Mouse (Mus musculus): ENCODE results near the gene Gm3952.

GRCm38 (mm10) chr8:128735692-128736091 lies 62.8 kb downstream of the Gm3952 start:
- TF ChIP-seq MAFK (IDR thresholded peaks at IDR 0.05; ENCODE audit: insufficient read depth, low read depth, low read length) (no peak), HCFC1 (IDR thresholded peaks at IDR 0.05; ENCODE audit: borderline replicate concordance, insufficient read depth, low read length) (no peak)

Measured in ES-E14 (cell line).